Mouse (Mus musculus) thymus, adult 2 months (tissue): ENCODE measurements around the gene Atf6.

Experiments used
- CTCF ChIP-seq: fragments of 200-500 bp; IDR thresholded peaks from 2 replicates; pipeline ENCODE4 v1.5.1; 2012; ENCODE audit warnings: mild to moderate bottlenecking, control low read depth, low read length, moderate library complexity, borderline replicate concordance; ENCODE audit not compliant: control insufficient read depth, poor library complexity, insufficient read depth; ENCODE audit errors: extremely low read depth
- POLR2A ChIP-seq: fragments of 200-500 bp; IDR thresholded peaks from 2 replicates; pipeline ENCODE4 v1.6.1; 2012; ENCODE audit warnings: mild to moderate bottlenecking, low read length, control low read depth, moderate library complexity; ENCODE audit not compliant: control insufficient read depth, poor library complexity, insufficient read depth; ENCODE audit errors: extremely low read depth

GRCm38 (mm10) chr1:170834756-170835155 lies 32.8 kb downstream of the Atf6 start:
- TF ChIP-seq POLR2A (no peak), CTCF (no peak)
